Mouse (Mus musculus) heart, embryonic 11.5 days (tissue): ENCODE results near the gene Dock8. TPM values are rescaled to one million over a fixed set of nuclear protein-coding genes. Genes with fewer than 3 reads are reported as not detected.

Source experiments
- ATAC-seq: fragments of 200-750 bp; cut with Nextera tagmentation; replicated peaks from 2 replicates; pipeline ENCODE4 v1.8.0; 2017; ENCODE audit warnings: moderate library complexity; ENCODE audit not compliant: insufficient number of reproducible peaks, low FRiP score, low TSS enrichment
- H3K27ac ChIP-seq: fragments of 300-500 bp; sonication (generic); 2 replicates; pipeline ENCODE4 v1.5.1; 2014; ENCODE audit warnings: mild to moderate bottlenecking, low read depth, low read length
- H3K27me3 ChIP-seq: fragments of 300-500 bp; sonication (generic); 2 replicates; pipeline ENCODE4 v1.6.1; 2014; ENCODE audit warnings: mild to moderate bottlenecking, low read length, mixed read lengths; ENCODE audit not compliant: control insufficient read depth, insufficient read depth
- H3K36me3 ChIP-seq: fragments of 300-500 bp; sonication (generic); 2 replicates; pipeline ENCODE4 v1.6.1; 2014; ENCODE audit warnings: mild to moderate bottlenecking, low read length, moderate library complexity, mixed read lengths; ENCODE audit not compliant: control insufficient read depth, insufficient read depth
- H3K4me1 ChIP-seq: fragments of 300-500 bp; sonication (generic); 2 replicates; pipeline ENCODE4 v1.6.1; 2014; ENCODE audit warnings: low read length; ENCODE audit not compliant: control insufficient read depth, insufficient read depth
- H3K4me2 ChIP-seq: fragments of 300-500 bp; sonication (generic); 2 replicates; pipeline ENCODE4 v1.6.1; 2014; ENCODE audit warnings: mild to moderate bottlenecking, moderate library complexity
- H3K4me3 ChIP-seq: fragments of 300-500 bp; sonication (generic); 2 replicates; pipeline ENCODE4 v1.5.1; 2014; ENCODE audit warnings: low read depth, low read length
- H3K9ac ChIP-seq: fragments of 300-500 bp; sonication (generic); 2 replicates; pipeline ENCODE4 v1.6.1; 2014; ENCODE audit warnings: mild to moderate bottlenecking, low read depth, low read length, moderate library complexity
- H3K9me3 ChIP-seq: fragments of 300-500 bp; sonication (generic); replicated peaks from 2 replicates; pipeline ENCODE4 v1.6.1; 2016; ENCODE audit warnings: low read length; ENCODE audit not compliant: control insufficient read depth
- WGBS: fragments of 180-500 bp; shearing (Covaris S2); extraction: QIAGEN DNeasy Blood & Tissue Kit; methylation state at CpG from one replicate; pipeline ENCODE4 v1.1.7; 2014; ENCODE audit not compliant: insufficient replicate concordance; 5-methylcytosine and 5-hydroxymethylcytosine counted together
- polyA plus RNA-seq: library from polyadenylated mRNA; unstranded; fragments of >200 nt; fragmentation: Nextera tagmentation; extraction: Ambion mirVana; gene quantifications from 2 replicates; pipeline ENCODE4 v1.2.1, GENCODE M21; 2014

Gene Dock8
- polyA plus RNA-seq, 1 experiment from 2014 or later, result 4.9 TPM

DNA sequence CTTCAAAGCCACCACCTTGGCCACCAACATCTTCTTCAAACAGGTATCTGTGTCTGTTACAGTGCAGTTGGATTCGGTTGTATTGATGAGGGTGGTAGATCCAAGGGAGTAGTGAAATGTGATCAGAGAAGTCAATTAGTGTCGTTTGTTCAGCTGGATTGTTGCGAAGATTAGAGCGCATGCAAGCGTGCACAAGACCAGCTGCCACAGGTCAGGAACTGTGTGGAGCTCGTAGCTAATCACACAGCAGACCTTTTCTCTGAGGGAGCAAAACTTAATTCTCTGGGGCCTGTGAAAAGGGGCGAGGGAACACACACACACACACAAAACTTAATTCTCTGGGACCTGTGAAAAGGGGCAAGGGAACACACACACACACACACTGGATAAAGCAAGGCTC, 98.2 kb downstream of the Dock8 start:
- Histone ChIP-seq H3K9ac (no peak overlapping the region), H3K9me3 (no peaks in the 10 kb centered on the region), H3K4me2 (no peak overlapping the region), H3K4me3 (no peak overlapping the region), H3K27me3 (no peaks in the 10 kb centered on the region), H3K36me3 (no peaks in the 10 kb centered on the region), H3K27ac (no peak overlapping the region), H3K4me1 (peaks cover 18% of the 10 kb centered on the region)
- WGBS, result 54% methylated on average over 7 of the region's 7 CpGs
- ATAC-seq, result no peak

DNA sequence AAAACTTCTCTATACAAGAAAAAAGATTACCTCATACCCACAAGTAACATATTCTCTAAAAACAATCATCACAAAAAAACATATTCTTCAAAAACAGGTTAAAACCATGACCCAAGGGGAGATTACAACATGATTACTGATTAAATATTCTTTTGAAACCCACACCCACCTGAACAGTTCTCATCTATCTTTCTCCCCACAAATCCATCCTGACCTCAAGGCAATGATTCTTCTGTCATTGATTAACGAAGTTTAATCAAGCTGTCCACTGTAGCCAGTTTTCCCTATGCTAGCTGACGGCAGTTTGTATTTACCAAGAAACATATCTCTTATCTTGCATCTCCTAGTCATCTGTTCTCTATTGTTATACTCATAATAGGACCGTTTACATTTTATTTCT, 98.6 kb downstream of the Dock8 start:
- 76% methylated on average over 3 of the region's 3 CpGs for WGBS
- H3K4me2 ChIP-seq, result no peak overlapping the region
- H3K27ac ChIP-seq, result no peak overlapping the region
- H3K36me3 ChIP-seq, result no peaks in the 10 kb centered on the region
- H3K9ac ChIP-seq, result no peak overlapping the region
- no peaks in the 10 kb centered on the region for H3K9me3 ChIP-seq
- no peaks in the 10 kb centered on the region for H3K27me3 ChIP-seq
- no peak overlapping the region for H3K4me3 ChIP-seq
- H3K4me1 ChIP-seq, result peaks cover 18% of the 10 kb centered on the region
- ATAC-seq, result no peak

GRCm38 (mm10) chr19:25098941-25099340, 99.6 kb downstream of the Dock8 start:
- Histone ChIP-seq H3K27me3 (no peaks in the 10 kb centered on the region), H3K9ac (no peak overlapping the region), H3K4me3 (no peak overlapping the region), H3K9me3 (no peaks in the 10 kb centered on the region), H3K36me3 (no peaks in the 10 kb centered on the region), H3K27ac (no peak overlapping the region), H3K4me2 (no peak overlapping the region), H3K4me1 (peaks cover 18% of the 10 kb centered on the region)
- 78% methylated on average over 4 of the region's 4 CpGs for WGBS
- ATAC-seq, result no peak

DNA sequence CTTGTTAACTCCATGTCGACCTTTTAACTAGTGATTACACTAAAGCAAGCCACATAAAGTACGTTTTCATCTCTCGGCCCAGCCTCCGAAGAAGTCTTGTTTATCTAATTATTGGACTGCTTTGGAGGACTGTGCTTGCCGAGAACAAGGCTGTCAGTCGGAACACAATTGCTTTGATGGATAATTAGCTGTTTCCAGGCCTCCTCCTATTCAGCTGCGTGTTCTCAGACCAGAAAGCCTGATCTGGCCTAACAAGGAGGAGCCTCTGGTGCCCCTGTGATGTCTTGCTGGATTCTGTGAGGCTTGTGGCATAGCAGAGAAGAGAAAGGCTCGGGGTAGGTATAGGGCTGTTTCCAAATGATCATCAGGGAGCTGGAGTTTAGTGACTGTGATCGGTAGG, 106.3 kb downstream of the Dock8 start:
- no peak overlapping the region for H3K27ac ChIP-seq
- no peaks in the 10 kb centered on the region for H3K36me3 ChIP-seq
- H3K27me3 ChIP-seq, result no peaks in the 10 kb centered on the region
- H3K4me2 ChIP-seq, result no peak overlapping the region
- ATAC-seq, result no peak
- H3K9me3 ChIP-seq, result no peaks in the 10 kb centered on the region
- H3K9ac ChIP-seq, result no peak overlapping the region
- peaks cover 4% of the 10 kb centered on the region; the same call in 1 of the 2 replicates for H3K4me1 ChIP-seq
- WGBS, result 53% methylated on average over 9 of the region's 9 CpGs
- H3K4me3 ChIP-seq, result no peak overlapping the region

- no peak for ATAC-seq
- 76% methylated on average over 8 of the region's 8 CpGs for WGBS
- no peaks in the 10 kb centered on the region for H3K36me3 ChIP-seq
Measured at GRCm38 (mm10) chr19:25106315-25106714, 107.0 kb downstream of the Dock8 start.

DNA sequence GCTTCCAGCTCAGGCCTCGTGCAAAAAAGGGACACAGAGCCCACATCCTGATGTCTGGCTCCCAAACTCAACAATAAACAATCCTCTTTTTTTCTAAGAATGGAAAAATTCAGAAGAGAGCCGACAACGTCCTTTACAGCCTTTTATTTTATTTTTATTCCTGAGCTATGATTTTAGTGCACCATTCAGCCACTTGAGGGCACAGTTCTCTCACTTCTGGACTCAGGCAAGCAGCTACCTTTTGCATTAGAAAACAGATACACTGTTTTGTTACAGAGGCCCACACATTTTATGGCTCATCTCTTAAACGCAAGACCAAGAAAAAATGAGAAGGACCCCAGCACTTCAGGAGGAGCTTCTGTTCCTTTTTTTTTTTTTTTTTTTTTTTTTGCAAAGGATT, 108.1 kb downstream of the Dock8 start:
- H3K36me3 ChIP-seq, result no peaks in the 10 kb centered on the region
- no peak overlapping the region for H3K9ac ChIP-seq

More at GRCm38 (mm10) chr19:25106315-25106714, 107.0 kb downstream of the Dock8 start:
- no peak overlapping the region for H3K9ac ChIP-seq
- peaks cover 4% of the 10 kb centered on the region; the same call in 1 of the 2 replicates for H3K4me1 ChIP-seq
- H3K9me3 ChIP-seq, result no peaks in the 10 kb centered on the region
- no peaks in the 10 kb centered on the region for H3K27me3 ChIP-seq
- no peak overlapping the region for H3K4me3 ChIP-seq
- no peak overlapping the region for H3K4me2 ChIP-seq
- H3K27ac ChIP-seq, result no peak overlapping the region

DNA sequence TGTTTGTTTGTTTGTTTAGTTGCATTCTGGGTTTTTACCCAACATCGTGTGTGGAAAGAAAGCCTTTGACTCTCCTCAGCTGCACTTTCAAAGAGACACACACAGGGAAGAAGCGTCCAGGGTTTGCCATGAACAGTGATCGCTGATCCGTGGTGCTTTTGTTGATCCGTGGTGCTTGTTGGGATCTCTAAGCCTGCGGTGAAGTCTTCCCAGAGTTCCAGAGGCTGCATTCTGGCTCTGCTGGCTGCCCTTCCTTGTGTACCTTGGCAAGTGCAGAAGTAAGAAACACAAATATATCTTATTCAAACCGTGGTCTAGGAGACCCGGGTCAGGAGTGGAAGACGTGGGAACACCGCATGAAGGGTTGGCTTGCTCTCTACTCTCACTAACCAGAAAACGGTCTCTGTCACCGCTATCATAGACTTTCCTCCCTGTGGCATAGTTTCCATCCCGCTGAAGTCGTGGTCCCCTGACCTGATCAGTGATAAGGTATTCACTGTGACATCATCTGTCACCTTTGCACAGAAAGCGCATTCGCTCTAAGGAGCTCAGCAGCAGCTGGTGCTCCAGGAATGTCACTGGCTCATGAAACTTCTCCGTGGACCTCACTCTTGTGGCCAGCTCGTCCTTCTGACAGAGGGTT, 112.4 kb downstream of the Dock8 start:
- no peaks in the 10 kb centered on the region for H3K9me3 ChIP-seq
- peak overlapping the region; percentile 11 for H3K4me2 ChIP-seq
- H3K9ac ChIP-seq, result no peak overlapping the region
- ATAC-seq, result no peak
- 53% methylated on average over 18 of the region's 18 CpGs for WGBS
- no peaks in the 10 kb centered on the region for H3K27me3 ChIP-seq
- H3K4me1 ChIP-seq, result peaks cover 9% of the 10 kb centered on the region; the same call in 1 of the 2 replicates
- H3K36me3 ChIP-seq, result no peaks in the 10 kb centered on the region
- no peak overlapping the region for H3K27ac ChIP-seq
- H3K4me3 ChIP-seq, result no peak overlapping the region

More for the DNA sequence above, 108.1 kb downstream of the Dock8 start:
- Histone ChIP-seq H3K27ac (no peak overlapping the region), H3K27me3 (no peaks in the 10 kb centered on the region), H3K4me1 (peaks cover 9% of the 10 kb centered on the region; the same call in 1 of the 2 replicates), H3K4me2 (no peak overlapping the region), H3K9me3 (no peaks in the 10 kb centered on the region), H3K4me3 (no peak overlapping the region)
- WGBS, result 34% methylated on average over 4 of the region's 4 CpGs
- no peak for ATAC-seq

DNA sequence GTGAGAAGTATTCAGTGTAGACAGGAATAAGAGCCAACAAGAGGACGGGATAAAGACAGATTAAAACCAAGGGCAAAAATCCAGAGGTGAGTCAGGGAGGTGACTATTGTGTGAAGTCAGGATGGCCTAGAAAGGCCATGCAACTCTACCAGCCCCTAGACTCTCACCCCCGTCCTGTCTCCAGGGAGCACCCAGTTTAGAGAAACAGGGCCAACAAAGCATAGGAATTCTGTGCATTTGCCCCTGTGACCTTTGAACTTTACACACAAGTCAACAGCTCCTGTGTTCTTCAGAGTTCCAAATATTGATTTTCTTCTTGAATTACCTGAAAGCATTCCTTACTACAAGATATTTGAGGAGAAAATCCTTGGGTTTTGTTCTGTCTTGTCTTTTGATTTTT, 117.6 kb downstream of the Dock8 start:
- Histone ChIP-seq H3K9me3 (no peaks in the 10 kb centered on the region), H3K4me1 (0 out of 2 replicates have a peak, but pooled peaks cover 2% of the 10 kb centered on the region)
- 49% methylated on average over 2 of the region's 2 CpGs for WGBS

GRCm38 (mm10) chr19:25122417-25122816, 123.1 kb downstream of the Dock8 start:
- WGBS, result 29% methylated on average over 8 of the region's 8 CpGs
- H3K9ac ChIP-seq, result no peak overlapping the region
- H3K9me3 ChIP-seq, result no peaks in the 10 kb centered on the region
- peak overlapping the region; percentile 52 for H3K4me2 ChIP-seq
- peaks cover 6% of the 10 kb centered on the region; the same call in 1 of the 2 replicates for H3K4me1 ChIP-seq
- H3K27ac ChIP-seq, result no peak overlapping the region
- no peak for ATAC-seq
- H3K27me3 ChIP-seq, result no peaks in the 10 kb centered on the region
- no peaks in the 10 kb centered on the region for H3K36me3 ChIP-seq
- H3K4me3 ChIP-seq, result no peak overlapping the region

More for the DNA sequence above, 117.6 kb downstream of the Dock8 start:
- no peak overlapping the region for H3K9ac ChIP-seq
- H3K27me3 ChIP-seq, result no peaks in the 10 kb centered on the region
- no peaks in the 10 kb centered on the region for H3K36me3 ChIP-seq
- no peak overlapping the region for H3K4me3 ChIP-seq
- no peak for ATAC-seq
- H3K4me2 ChIP-seq, result no peak overlapping the region
- no peak overlapping the region for H3K27ac ChIP-seq
